Mouse (Mus musculus) E14TG2a.4 (cell line): ENCODE data around the gene Pxn.

Source experiments
- H3K27me3 ChIP-seq: 2 replicates; pipeline ENCODE4 v1.6.1; 2014; ENCODE audit warnings: low read length, control low read depth; ENCODE audit not compliant: insufficient read depth
- H3K36me3 ChIP-seq: 2 replicates; pipeline ENCODE4 v1.6.1; 2014; ENCODE audit warnings: low read length, control low read depth; ENCODE audit not compliant: insufficient read depth
- H3K4me1 ChIP-seq: replicated peaks from 2 replicates; pipeline ENCODE4 v1.6.1; 2014; ENCODE audit warnings: low read depth, low read length, control low read depth
- H3K4me3 ChIP-seq: replicated peaks from 2 replicates; pipeline ENCODE4 v1.5.1; 2014; ENCODE audit warnings: mild to moderate bottlenecking, low read length
- H3K9me3 ChIP-seq: 2 replicates; pipeline ENCODE4 v1.6.1; 2014; ENCODE audit warnings: low read length, control low read depth
- CTCF ChIP-seq: conservative IDR thresholded peaks from 2 replicates; pipeline ENCODE4 v1.5.1; 2014; ENCODE audit warnings: low read length
- NANOG ChIP-seq: IDR thresholded peaks from 2 replicates; pipeline ENCODE4 v1.6.1; 2014; ENCODE audit warnings: borderline replicate concordance, low read length, mixed read lengths
- POU5F1 ChIP-seq: IDR thresholded peaks from 2 replicates; pipeline ENCODE4 v1.6.1; 2014; ENCODE audit warnings: low read length, borderline replicate concordance

Gene Pxn

GRCm38 (mm10) chr5:115559237-115560101, 53.0 kb downstream of the Pxn start, which contains the start of gene Rplp0:
Gene Rplp0, plus strand, starts transcription at chr5:115559467.
- H3K4me3 ChIP-seq = peak within 1 kb of the TSS; percentile 94
- no peak for TF ChIP-seq NANOG
- TF ChIP-seq CTCF = peak; percentile 82
- no peaks in the 10 kb centered on the region for H3K27me3 ChIP-seq
- peaks cover 41% of the 10 kb centered on the region for H3K4me1 ChIP-seq
- peaks cover 55% of the 10 kb centered on the region for H3K36me3 ChIP-seq
- H3K9me3 ChIP-seq = no peaks in the 10 kb centered on the region

DNA sequence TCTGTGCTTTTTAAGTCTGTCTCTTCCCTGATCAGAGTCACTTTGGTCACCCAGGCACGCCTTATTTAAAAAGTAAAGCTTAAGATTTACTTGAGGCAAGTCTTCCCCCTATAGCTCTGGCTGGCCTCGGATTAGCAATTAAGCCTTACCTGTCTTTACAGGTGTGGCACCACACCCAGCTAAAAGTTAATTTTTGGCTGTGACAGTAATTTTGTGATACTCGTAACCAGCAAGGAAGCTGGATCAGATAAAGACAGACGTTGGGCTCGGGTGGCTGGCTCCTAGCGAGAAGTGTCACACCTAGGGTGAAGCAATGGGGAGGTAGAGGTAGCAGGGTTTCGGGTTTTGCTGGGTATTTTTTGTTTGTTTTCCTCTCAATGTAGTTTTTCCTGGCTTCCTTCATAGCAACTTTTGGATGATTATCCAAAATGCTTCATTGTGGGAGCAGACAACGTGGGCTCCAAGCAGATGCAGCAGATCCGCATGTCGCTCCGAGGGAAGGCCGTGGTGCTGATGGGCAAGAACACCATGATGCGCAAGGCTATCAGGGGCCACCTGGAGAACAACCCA, 53.9 kb downstream of the Pxn start:
- Histone ChIP-seq H3K27me3 (no peaks in the 10 kb centered on the region), H3K9me3 (no peaks in the 10 kb centered on the region), H3K36me3 (peaks cover 46% of the 10 kb centered on the region), H3K4me3 (peak overlapping the region; percentile 94), H3K4me1 (peaks cover 42% of the 10 kb centered on the region)
- TF ChIP-seq CTCF (no peak), NANOG (no peak), POU5F1 (no peak)

- no peaks in the 10 kb centered on the region for H3K9me3 ChIP-seq
- no peaks in the 10 kb centered on the region for H3K27me3 ChIP-seq
- no peak for TF ChIP-seq POU5F1
- TF ChIP-seq CTCF = no peak
- TF ChIP-seq NANOG = no peak
- peak overlapping the region; percentile 90; the same call in 1 of the 2 replicates for H3K4me3 ChIP-seq
- peaks cover 61% of the 10 kb centered on the region for H3K4me1 ChIP-seq
- H3K36me3 ChIP-seq = peaks cover 50% of the 10 kb centered on the region
Observed at GRCm38 (mm10) chr5:115563771-115564585, 57.5 kb downstream of the Pxn start.

DNA sequence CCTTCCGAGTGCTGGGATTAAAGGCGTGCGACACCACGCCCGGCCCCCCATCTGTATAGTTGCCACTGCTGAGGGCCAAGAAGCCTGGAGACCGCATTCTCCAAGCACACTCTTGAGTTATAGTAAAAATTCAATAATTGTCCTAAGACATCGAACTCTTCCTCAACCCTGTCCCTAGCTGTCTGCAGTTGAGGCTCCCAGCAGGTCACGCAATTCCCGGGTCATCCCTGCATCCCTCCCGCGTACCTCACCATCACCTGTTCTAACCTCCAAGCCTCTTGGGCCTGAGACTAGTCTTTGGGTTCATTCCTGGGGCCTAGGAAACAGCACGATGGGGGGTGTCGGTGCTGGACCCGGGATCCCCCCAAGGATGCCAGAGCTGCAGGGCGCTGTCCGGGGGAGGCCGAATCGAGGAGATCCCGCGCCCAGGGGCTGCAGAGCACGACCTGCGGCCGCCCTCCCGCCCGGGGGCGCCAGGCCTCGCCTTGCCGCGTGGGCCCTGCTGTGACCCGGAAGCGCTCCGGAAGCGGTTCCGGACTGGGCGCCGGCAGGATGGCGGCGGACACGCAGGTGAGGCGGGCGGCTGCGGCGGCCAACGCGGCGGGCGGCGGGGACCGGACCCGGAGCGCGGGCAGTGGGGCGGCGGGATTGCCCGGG, 58.4 kb downstream of the Pxn start, which contains the start of gene Gcn1l1:
Gene Gcn1l1 (plus strand): TSS at position 518 of the 657 bp plus-strand sequence.
- no peaks in the 10 kb centered on the region for H3K9me3 ChIP-seq
- H3K4me1 ChIP-seq = peaks cover 70% of the 10 kb centered on the region
- H3K36me3 ChIP-seq = peaks cover 48% of the 10 kb centered on the region
- peak within 1 kb of the TSS; percentile 90 for H3K4me3 ChIP-seq
- no peaks in the 10 kb centered on the region for H3K27me3 ChIP-seq
- TF ChIP-seq CTCF = no peak
- no peak for TF ChIP-seq POU5F1
- no peak for TF ChIP-seq NANOG

DNA sequence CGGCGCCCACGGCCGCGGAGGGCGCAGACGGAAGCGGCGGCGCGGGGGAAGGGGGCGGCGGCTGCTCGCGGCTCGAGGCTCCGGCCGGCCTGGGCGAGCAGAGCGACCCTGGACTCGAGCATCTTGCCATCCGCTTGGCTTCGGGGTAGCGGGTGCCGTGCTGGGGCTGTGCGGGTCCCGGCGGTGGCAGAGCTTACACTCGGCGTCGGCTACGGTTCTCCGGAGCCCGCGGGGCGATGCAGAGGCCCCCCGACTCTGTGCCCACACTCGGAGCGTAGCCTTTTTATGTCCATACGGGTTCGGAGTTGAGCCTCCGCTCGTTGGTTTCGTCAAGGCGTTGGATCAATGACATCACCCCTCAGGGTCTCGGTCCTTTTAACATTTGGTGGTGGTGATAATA, 58.9 kb downstream of the Pxn start:
- Histone ChIP-seq H3K27me3 (no peaks in the 10 kb centered on the region), H3K36me3 (peaks cover 43% of the 10 kb centered on the region), H3K9me3 (no peaks in the 10 kb centered on the region)

DNA sequence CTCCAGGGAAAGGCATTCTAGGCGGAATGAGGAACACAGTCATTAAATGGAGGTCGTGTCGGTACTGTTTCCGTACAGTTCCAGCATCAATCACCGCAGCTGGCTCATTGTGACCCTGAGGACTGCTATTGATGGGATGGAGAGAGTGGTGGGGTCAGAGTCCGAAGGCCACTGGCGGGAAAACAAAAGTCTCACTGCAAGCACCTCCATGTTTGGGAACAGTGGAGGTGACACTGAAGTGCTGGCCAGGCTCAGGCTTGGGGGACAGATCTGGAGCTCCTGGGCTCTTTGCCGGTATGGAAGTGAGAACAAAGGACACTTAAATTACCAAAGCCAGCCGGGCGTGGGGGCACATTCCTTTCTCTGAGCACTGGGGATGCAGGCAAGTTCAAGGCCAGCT, 62.2 kb downstream of the Pxn start:
- H3K36me3 ChIP-seq = peaks cover 37% of the 10 kb centered on the region
- H3K4me3 ChIP-seq = peak overlapping the region; percentile 51; the same call in 1 of the 2 replicates
- no peaks in the 10 kb centered on the region for H3K27me3 ChIP-seq
- TF ChIP-seq CTCF (no peak), POU5F1 (no peak), NANOG (no peak)
- no peaks in the 10 kb centered on the region for H3K9me3 ChIP-seq
- peaks cover 80% of the 10 kb centered on the region for H3K4me1 ChIP-seq

More for the DNA sequence above, 58.9 kb downstream of the Pxn start:
- Histone ChIP-seq H3K4me3 (peak overlapping the region; percentile 90), H3K4me1 (peaks cover 71% of the 10 kb centered on the region)
- no peak for TF ChIP-seq NANOG
- no peak for TF ChIP-seq POU5F1
- no peak for TF ChIP-seq CTCF

GRCm38 (mm10) chr5:115569308-115569707, 62.8 kb downstream of the Pxn start:
- TF ChIP-seq CTCF = no peak
- TF ChIP-seq POU5F1 = no peak
- TF ChIP-seq NANOG = no peak
- Histone ChIP-seq H3K36me3 (peaks cover 36% of the 10 kb centered on the region), H3K9me3 (no peaks in the 10 kb centered on the region), H3K4me1 (peaks cover 80% of the 10 kb centered on the region), H3K27me3 (no peaks in the 10 kb centered on the region), H3K4me3 (peak overlapping the region; percentile 51)

GRCm38 (mm10) chr5:115569721-115570120, 63.2 kb downstream of the Pxn start:
- peaks cover 81% of the 10 kb centered on the region for H3K4me1 ChIP-seq
- no peaks in the 10 kb centered on the region for H3K27me3 ChIP-seq
- no peaks in the 10 kb centered on the region for H3K9me3 ChIP-seq
- H3K4me3 ChIP-seq = peak overlapping the region; percentile 51; the same call in 1 of the 2 replicates
- TF ChIP-seq POU5F1 = no peak
- TF ChIP-seq CTCF = no peak
- TF ChIP-seq NANOG = no peak
- peaks cover 40% of the 10 kb centered on the region for H3K36me3 ChIP-seq
